Mouse (Mus musculus) spleen, postnatal 4 days (tissue): ENCODE measurements around the gene Naif1.

Experiments
- DNase-seq, 2 experiments: peaks; one replicate each; pipeline ENCODE4 v3.0.0; 2022; ENCODE audit warnings: low spot score in 2 of 2

Gene Naif1

DNA sequence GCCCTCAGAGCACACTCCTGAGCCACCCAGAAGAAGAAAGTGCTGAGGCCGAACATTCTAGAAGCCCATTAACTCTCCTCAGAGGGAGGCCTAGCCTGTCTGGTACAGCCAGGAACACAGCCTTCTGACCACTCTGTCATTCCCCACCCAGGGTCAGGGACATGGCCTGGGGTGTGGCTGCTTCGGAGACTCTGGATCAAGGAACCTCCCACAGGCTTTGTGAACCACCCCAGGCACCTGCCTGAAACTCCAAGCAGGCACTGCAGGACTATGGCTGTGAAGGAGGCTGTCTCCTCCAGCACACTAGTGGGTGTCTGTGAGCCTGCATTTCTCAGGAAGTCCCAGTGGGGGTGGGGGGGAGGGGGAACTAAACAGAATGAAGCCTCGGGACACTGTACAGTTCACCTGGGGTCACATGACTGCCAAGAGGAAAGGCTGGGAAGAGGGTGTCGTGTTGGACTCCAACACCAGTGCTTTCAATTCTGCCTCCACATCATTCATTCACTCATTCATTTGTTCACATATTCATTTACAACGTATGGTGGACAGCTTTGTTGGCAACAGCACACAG lies 51.6 kb downstream of the Naif1 start:
- DNase-seq, result no peak

DNA sequence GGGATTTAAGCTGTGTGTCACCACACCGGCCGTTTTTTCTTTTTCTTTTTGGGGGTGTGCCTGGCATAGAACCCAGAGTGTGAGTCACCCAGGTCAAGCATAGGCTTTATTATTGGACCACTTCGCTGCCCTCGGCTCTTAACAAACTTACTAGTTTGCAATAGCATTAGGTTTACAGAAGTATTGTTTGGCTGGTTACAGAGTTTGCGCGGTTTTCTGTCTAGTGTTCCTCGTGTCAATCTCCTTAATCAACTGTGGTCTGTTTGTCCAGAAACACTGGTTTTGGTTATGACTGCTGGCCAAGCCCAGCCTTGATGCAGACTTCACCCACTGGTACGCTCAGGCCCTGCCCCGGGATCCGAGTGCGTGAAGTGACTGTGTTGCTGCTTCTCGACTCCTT lies 52.6 kb downstream of the Naif1 start:
- no peak for DNase-seq

DNA sequence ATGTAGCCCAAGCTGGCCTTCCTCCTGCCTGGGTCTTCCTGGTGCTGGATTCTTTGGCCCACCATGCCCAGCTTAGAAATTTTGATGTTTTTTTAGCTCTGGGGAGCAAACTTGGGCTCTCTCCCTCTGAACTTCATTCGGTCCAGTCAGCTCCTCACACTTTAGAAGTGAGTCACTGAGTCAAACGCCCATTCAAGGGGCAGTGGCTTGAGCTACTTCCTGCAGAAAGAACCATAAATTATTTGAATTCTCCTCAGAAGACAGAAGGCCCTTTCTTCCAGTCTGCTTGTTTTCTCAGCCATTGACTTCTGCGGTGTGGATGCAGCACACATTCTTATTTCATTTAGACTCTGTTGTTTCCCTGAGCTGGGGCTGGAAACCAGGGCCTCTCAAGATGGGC lies 53.3 kb downstream of the Naif1 start:
- no peak for DNase-seq

DNA sequence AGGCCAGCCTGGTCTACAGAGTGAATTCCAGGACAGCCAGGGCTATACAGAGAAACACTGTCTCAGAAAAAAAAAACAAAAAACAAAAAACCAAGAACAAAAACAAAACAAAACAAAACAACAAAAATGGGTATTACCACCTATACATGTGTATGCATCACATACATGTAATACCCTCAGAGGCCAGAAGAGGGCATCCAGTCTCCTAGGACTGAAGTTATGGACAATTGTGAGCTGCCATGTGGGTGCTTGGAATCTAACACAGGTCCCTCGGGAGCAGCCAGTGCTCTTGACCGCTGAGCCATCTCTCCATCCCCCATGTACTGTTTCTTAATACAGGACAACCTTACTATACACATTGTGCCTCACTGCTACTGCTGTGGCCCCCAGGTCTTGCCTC lies 55.3 kb downstream of the Naif1 start:
- DNase-seq, result no peak
